Mouse (Mus musculus): ENCODE data around the gene Ormdl3. TPM values are rescaled to one million over a fixed set of nuclear protein-coding genes. Genes with fewer than 3 reads are reported as not detected.

Gene Ormdl3
- polyA plus RNA-seq, 1 experiment from 2014 or later: 42.0 TPM

DNA sequence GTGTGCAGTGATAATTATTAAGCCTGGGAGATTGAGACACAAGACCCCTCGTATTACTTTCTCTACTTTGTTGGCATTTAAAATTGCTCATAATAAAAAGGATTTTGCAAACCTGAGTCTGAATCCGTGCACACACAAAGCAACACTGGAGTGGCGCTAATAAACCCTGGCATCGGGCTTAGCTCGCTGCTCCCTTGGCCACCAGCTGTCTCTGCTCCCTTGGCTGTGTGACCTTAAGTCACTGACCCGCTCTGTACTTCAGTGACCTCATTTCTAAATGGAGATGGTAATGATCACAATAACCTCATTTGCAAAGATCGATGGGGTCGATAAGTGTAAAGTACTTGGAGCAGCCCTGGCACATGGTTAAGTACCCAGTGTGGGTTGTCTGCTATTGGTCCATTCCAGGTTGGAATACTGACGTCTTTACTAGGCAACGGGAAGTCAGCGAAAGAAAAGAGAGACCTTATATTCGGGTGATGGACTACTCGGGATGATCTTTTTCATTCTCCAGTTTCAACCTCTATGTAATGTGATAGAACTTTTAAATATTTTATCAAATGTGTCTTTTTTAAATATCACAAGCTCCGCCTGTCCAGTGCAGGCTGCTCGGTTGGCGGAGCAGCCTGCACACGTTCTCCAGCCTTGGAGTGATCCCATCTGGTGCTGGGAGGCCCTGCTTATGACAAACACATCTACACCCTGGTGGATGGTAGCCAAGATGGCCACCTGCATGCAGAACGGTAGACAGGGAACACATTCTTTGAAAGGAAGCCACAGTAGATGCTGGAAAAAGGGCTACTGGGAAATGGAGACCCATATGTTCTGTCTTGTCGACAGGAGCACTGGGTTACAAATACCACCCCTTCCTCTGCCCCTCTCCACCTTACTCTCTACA is 3.6 kb upstream of the Ormdl3 start:
- DNase-seq: no peak
- WGBS (ENCODE audit: insufficient replicate concordance): 78% methylated on average over 19 of the region's 19 CpGs
- Histone ChIP-seq H3K9ac (replicated peaks) (no peak overlapping the region), H3K36me3 (replicated peaks; ENCODE audit: insufficient read depth, low read length) (no peaks in the 10 kb centered on the region), H3K27me3 (ENCODE audit: insufficient read depth, low read length) (no peaks in the 10 kb centered on the region), H3K4me3 (ENCODE audit: low read depth, low read length) (no peak overlapping the region), H3K4me2 (ENCODE audit: low read depth, low read length) (no peak overlapping the region), H3K9me3 (ENCODE audit: low read length) (no peaks in the 10 kb centered on the region), H3K4me1 (ENCODE audit: insufficient read depth) (peaks cover 24% of the 10 kb centered on the region), H3K27ac (ENCODE audit: low read depth) (no peak overlapping the region)
- TF ChIP-seq CTCF (IDR thresholded peaks at IDR 0.05; ENCODE audit: low read depth) (no peak), EP300 (IDR thresholded peaks at IDR 0.05; ENCODE audit: low read depth) (no peak)
- ATAC-seq: no peak

DNA sequence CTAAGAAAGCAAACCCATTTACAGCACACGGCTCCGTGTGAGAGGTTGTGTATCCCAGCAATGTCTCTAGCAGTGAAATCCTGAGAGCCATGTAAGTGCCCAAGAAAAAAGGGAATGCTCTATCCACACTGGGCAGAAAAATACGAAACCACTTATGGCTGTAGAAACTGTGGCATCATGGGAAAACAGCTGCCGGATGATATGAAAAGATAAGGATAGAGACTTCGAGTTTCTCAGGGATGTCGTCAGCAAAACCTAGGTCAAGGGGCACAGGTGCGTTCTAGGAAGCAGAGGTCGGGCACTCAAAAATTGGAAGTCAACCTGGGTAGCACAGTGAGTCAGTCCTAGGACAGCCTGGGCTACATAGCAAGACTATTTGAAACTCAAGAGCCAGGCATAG is 2.1 kb upstream of the Ormdl3 start:
- H3K4me2 ChIP-seq (ENCODE audit: low read depth, low read length): peak overlapping the region; percentile 88; the same call in 1 of the 2 replicates
- ATAC-seq (no peak), DNase-seq (no peak)
- H3K27ac ChIP-seq (ENCODE audit: low read depth): peak overlapping the region; percentile 95; the same call in 1 of the 2 replicates
- peaks cover 39% of the 10 kb centered on the region for H3K4me1 ChIP-seq (ENCODE audit: insufficient read depth)
- H3K9ac ChIP-seq (replicated peaks): no peak overlapping the region
- H3K4me3 ChIP-seq (ENCODE audit: low read depth, low read length): no peak overlapping the region
- no peaks in the 10 kb centered on the region for H3K9me3 ChIP-seq (ENCODE audit: low read length)
- WGBS (ENCODE audit: insufficient replicate concordance): 66% methylated on average over 8 of the region's 8 CpGs
- no peaks in the 10 kb centered on the region for H3K36me3 ChIP-seq (replicated peaks; ENCODE audit: insufficient read depth, low read length)
- H3K27me3 ChIP-seq (ENCODE audit: insufficient read depth, low read length): no peaks in the 10 kb centered on the region
- TF ChIP-seq CTCF (IDR thresholded peaks at IDR 0.05; ENCODE audit: low read depth) (no peak), EP300 (IDR thresholded peaks at IDR 0.05; ENCODE audit: low read depth) (peak; percentile 9; the same call in 1 of the 2 replicates)

GRCm38 (mm10) chr11:98588833-98589281 is 1.7 kb upstream of the Ormdl3 start:
- ATAC-seq (no peak), DNase-seq (no peak)
- Histone ChIP-seq H3K9me3 (ENCODE audit: low read length) (no peaks in the 10 kb centered on the region), H3K4me3 (ENCODE audit: low read depth, low read length) (no peak overlapping the region), H3K4me1 (ENCODE audit: insufficient read depth) (peaks cover 43% of the 10 kb centered on the region), H3K9ac (replicated peaks) (no peak overlapping the region; the same call in 1 of the 2 replicates), H3K4me2 (ENCODE audit: low read depth, low read length) (peak overlapping the region; percentile 88), H3K27ac (ENCODE audit: low read depth) (peak overlapping the region; percentile 95), H3K36me3 (replicated peaks; ENCODE audit: insufficient read depth, low read length) (no peaks in the 10 kb centered on the region), H3K27me3 (ENCODE audit: insufficient read depth, low read length) (no peaks in the 10 kb centered on the region)
- TF ChIP-seq CTCF (IDR thresholded peaks at IDR 0.05; ENCODE audit: low read depth): no peak
- TF ChIP-seq EP300 (IDR thresholded peaks at IDR 0.05; ENCODE audit: low read depth): no peak
- WGBS (ENCODE audit: insufficient replicate concordance): 55% methylated on average over 6 of the region's 6 CpGs

DNA sequence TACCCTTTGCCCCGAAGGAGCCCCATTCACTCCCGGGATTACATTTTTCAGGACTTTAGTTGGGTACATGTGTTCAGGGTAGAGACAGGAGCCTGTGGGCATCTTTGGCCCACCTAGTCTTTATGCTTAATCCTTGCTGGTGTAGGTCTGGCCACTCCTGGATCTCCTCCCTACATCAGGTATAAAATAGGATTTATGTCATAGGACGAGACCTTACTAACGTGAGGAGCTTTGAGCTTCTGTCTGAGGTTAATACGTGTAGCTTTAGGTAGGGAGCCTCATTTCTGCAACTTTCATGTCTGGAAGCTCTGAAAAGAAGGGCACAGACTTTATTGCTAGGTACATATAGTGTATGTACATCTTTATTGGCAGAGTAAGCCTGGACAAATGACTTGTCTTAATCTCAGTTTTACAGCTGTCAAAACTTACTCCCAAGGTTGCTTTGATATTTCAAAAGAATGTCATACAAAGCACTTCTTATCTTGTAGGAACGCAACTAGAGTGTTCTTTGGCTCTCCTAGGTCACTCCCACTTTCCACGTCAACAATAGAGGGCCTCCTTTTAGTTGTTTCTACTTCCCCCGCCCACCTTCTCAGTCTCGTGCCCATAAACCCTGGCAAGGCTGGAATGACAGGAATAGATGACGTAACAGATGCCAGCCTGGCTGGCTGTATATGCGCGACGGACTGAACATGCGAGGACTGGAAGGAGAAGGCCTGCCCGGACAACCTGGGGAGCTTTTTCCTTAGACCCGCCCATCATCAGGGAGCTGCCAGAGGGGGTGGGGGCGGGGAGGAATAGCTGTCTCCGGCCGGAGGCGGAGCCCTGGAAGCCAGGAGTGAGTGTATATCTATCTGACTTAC is 747 bp upstream of the Ormdl3 start:
- Histone ChIP-seq H3K4me3 (ENCODE audit: low read depth, low read length) (peak overlapping the region; percentile 94), H3K9me3 (ENCODE audit: low read length) (no peaks in the 10 kb centered on the region), H3K9ac (replicated peaks) (peak overlapping the region; percentile 62), H3K27ac (ENCODE audit: low read depth) (peak overlapping the region; percentile 95), H3K4me2 (ENCODE audit: low read depth, low read length) (peak overlapping the region; percentile 88), H3K4me1 (ENCODE audit: insufficient read depth) (peaks cover 44% of the 10 kb centered on the region), H3K27me3 (ENCODE audit: insufficient read depth, low read length) (no peaks in the 10 kb centered on the region), H3K36me3 (replicated peaks; ENCODE audit: insufficient read depth, low read length) (peaks cover 2% of the 10 kb centered on the region)
- ATAC-seq (peak; percentile 42), DNase-seq (peak; percentile 86)
- TF ChIP-seq CTCF (IDR thresholded peaks at IDR 0.05; ENCODE audit: low read depth) (no peak), EP300 (IDR thresholded peaks at IDR 0.05; ENCODE audit: low read depth) (peak; percentile 73)
- 10% methylated on average over 20 of the region's 20 CpGs for WGBS (ENCODE audit: insufficient replicate concordance)

- H3K9me3 ChIP-seq (ENCODE audit: low read length): no peaks in the 10 kb centered on the region
- H3K4me1 ChIP-seq (ENCODE audit: insufficient read depth): peaks cover 51% of the 10 kb centered on the region
- TF ChIP-seq EP300 (IDR thresholded peaks at IDR 0.05; ENCODE audit: low read depth) (0 out of 2 replicates have a peak, but pooled peaks have one; percentile 15), CTCF (IDR thresholded peaks at IDR 0.05; ENCODE audit: low read depth) (no peak)
- DNase-seq: peak; percentile 42
- peak overlapping the region; percentile 88 for H3K9ac ChIP-seq (replicated peaks)
- peaks cover 5% of the 10 kb centered on the region for H3K36me3 ChIP-seq (replicated peaks; ENCODE audit: insufficient read depth, low read length)
- H3K27me3 ChIP-seq (ENCODE audit: insufficient read depth, low read length): no peaks in the 10 kb centered on the region
- ATAC-seq: no peak; the same call in 1 of the 2 replicates
- WGBS (ENCODE audit: insufficient replicate concordance): 2% methylated on average over 22 of the region's 22 CpGs
- peak overlapping the region; percentile 97 for H3K27ac ChIP-seq (ENCODE audit: low read depth)
- peak overlapping the region; percentile 88 for H3K4me2 ChIP-seq (ENCODE audit: low read depth, low read length)
- peak overlapping the region; percentile 94 for H3K4me3 ChIP-seq (ENCODE audit: low read depth, low read length)
Observed at GRCm38 (mm10) chr11:98586087-98586891, 879 bp downstream of the Ormdl3 start.

Measured in liver, postnatal 0 days (tissue).